Mouse (Mus musculus): ENCODE measurements around the gene Gm45808. TPM values are rescaled to one million over a fixed set of nuclear protein-coding genes. Genes with fewer than 3 reads are reported as not detected.
A peak's percentile ranks its signal among the peaks of the same experiment; 100 is the strongest.

The Gm45808 gene
- total and polyA plus RNA-seq, 2 experiments from 2014 or later: not detected

DNA sequence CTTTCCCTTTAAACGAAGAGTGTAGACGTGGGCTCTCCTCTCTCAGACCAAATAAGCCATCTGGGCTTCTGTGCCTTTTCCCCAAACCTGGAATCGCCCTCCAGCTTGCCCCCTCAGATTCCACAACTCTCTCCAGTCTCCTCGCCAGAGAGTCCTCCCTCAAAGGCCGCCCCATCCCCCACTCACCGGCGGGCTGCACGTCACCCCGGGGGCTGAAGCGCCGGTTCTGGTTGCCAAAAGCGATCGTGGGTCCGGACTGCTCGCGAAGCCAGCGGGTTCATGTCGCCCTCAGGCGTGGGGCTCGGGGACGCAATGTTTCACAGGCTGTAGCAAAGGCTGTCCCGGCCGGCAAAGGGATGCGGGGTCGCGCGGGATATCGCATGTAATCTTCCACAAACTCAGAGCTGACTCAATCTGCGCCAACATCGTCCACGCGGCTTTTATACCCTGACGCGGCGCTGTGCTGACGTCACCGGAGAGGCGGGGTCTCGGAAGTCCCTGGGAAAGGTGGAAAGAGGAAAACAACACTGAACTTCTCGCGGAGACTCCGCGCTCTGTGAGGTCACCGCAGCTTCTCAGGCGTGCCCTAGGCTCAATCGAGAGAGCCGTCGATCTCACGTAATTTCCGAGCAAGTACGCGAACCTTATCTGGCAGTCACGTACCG lies 39.3 kb upstream of the Gm45808 start, which contains the start of the genes Ppp1r15a and Plekha4:
Gene Ppp1r15a (minus strand): TSS at position 460 of the 665 bp plus-strand sequence.
Gene Plekha4 (plus strand): TSS at position 522 of the 665 bp plus-strand sequence.
- H3K9me3 ChIP-seq (ENCODE audit: low read length): no peaks in the 10 kb centered on the region
- DNase-seq (ENCODE audit: low spot score) (peak; percentile 94), ATAC-seq (peak; percentile 91)
- under 1% methylated on average over 54 of the region's 54 CpGs for WGBS
- no peaks in the 10 kb centered on the region for H3K36me3 ChIP-seq (ENCODE audit: insufficient read depth, low read length)
- peak within 1 kb of the TSS; percentile 71 for H3K4me3 ChIP-seq (ENCODE audit: low read length)
- peaks cover 11% of the 10 kb centered on the region; the same call in 1 of the 2 replicates for H3K4me1 ChIP-seq (ENCODE audit: insufficient read depth, low read length)
- peak within 1 kb of the TSS; percentile 71 for H3K9ac ChIP-seq (replicated peaks; ENCODE audit: low read length)
- peak within 1 kb of the TSS; percentile 83 for H3K27ac ChIP-seq
- peak within 1 kb of the TSS; percentile 64 for H3K4me2 ChIP-seq (ENCODE audit: low read depth, low read length)
- no peak for TF ChIP-seq CTCF (IDR thresholded peaks at IDR 0.05; ENCODE audit: low read depth)
- no peaks in the 10 kb centered on the region for H3K27me3 ChIP-seq (ENCODE audit: insufficient read depth, low read length)

DNA sequence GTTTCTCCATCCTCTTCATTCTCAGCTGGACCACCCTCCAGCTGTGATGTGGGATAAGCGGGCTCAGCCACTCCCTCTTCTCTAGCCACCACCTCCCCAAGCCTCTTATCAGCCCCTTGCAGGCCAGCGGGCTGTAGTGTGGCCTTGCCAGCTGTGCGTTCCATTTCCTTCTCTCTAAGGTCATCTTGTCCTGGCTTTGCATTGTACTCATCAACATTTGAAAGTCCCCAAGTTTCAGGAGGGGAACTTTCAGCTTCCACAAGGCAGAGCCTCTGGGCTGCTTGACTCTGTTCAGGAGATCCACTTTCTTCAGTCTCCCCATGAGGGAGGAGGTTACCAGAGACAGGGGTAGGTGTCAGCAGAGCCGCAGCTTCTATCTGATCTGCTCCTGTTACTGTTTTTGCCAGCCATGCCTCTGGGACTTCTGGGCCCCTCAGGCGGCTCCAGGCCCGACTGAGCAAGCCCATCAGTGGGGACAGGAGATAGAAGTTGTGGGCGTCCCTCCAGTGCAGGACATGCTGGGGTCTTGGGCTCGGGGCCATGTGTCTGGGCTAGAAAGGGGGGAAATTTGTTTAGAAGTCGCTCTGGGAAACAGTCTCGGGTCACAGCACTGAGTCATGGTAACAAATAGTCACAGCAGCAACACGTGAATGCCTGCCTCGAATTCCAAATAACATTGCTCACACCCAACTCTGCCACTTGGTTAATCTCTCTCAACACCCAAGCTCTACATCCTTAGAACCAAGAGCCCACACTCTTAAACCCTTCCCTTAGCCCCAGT lies 38.4 kb upstream of the Gm45808 start:
- peak overlapping the region; percentile 83 for H3K27ac ChIP-seq
- no peaks in the 10 kb centered on the region for H3K36me3 ChIP-seq (ENCODE audit: insufficient read depth, low read length)
- ATAC-seq (no peak), DNase-seq (ENCODE audit: low spot score) (peak; percentile 35)
- H3K4me2 ChIP-seq (ENCODE audit: low read depth, low read length): peak overlapping the region; percentile 64
- WGBS: 24% methylated on average over 12 of the region's 12 CpGs
- H3K9me3 ChIP-seq (ENCODE audit: low read length): no peaks in the 10 kb centered on the region
- H3K4me3 ChIP-seq (ENCODE audit: low read length): peak overlapping the region; percentile 71
- no peaks in the 10 kb centered on the region for H3K27me3 ChIP-seq (ENCODE audit: insufficient read depth, low read length)
- H3K9ac ChIP-seq (replicated peaks; ENCODE audit: low read length): peak overlapping the region; percentile 71
- no peak for TF ChIP-seq CTCF (IDR thresholded peaks at IDR 0.05; ENCODE audit: low read depth)
- H3K4me1 ChIP-seq (ENCODE audit: insufficient read depth, low read length): peaks cover 11% of the 10 kb centered on the region; the same call in 1 of the 2 replicates

DNA sequence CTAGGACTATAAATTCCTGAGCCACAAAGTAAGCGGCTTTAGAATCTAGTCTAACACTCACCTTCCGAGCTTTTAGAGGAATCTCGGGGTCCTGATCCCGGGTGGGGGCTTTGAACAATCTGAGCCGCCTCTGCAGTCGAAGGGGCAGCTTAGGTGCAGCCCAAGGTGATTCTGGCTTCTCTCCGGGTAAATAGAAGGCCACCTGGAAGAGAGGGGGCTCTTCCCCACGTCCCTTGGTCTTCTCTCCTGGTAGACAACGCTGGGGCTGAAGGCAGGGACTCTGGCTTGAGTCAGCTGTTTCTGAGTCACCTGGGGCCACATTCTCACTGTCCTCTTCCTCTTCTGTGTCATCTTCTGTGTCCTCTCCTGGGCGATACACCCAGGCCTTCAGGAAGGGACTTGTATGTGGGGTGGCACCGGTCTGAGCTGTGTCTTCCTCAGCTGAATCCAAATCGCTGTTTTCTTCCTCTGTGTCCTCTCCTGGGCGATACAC lies 37.1 kb upstream of the Gm45808 start:
- Histone ChIP-seq H3K4me1 (ENCODE audit: insufficient read depth, low read length) (peaks cover 11% of the 10 kb centered on the region; the same call in 1 of the 2 replicates), H3K27ac (no peak overlapping the region), H3K4me3 (ENCODE audit: low read length) (no peak overlapping the region), H3K9me3 (ENCODE audit: low read length) (no peaks in the 10 kb centered on the region), H3K27me3 (ENCODE audit: insufficient read depth, low read length) (no peaks in the 10 kb centered on the region), H3K4me2 (ENCODE audit: low read depth, low read length) (peak overlapping the region; percentile 2; the same call in 1 of the 2 replicates), H3K9ac (replicated peaks; ENCODE audit: low read length) (no peak overlapping the region), H3K36me3 (ENCODE audit: insufficient read depth, low read length) (no peaks in the 10 kb centered on the region)
- DNase-seq (ENCODE audit: low spot score) (no peak), ATAC-seq (no peak)
- 81% methylated on average over 13 of the region's 13 CpGs for WGBS
- TF ChIP-seq CTCF (IDR thresholded peaks at IDR 0.05; ENCODE audit: low read depth): no peak

DNA sequence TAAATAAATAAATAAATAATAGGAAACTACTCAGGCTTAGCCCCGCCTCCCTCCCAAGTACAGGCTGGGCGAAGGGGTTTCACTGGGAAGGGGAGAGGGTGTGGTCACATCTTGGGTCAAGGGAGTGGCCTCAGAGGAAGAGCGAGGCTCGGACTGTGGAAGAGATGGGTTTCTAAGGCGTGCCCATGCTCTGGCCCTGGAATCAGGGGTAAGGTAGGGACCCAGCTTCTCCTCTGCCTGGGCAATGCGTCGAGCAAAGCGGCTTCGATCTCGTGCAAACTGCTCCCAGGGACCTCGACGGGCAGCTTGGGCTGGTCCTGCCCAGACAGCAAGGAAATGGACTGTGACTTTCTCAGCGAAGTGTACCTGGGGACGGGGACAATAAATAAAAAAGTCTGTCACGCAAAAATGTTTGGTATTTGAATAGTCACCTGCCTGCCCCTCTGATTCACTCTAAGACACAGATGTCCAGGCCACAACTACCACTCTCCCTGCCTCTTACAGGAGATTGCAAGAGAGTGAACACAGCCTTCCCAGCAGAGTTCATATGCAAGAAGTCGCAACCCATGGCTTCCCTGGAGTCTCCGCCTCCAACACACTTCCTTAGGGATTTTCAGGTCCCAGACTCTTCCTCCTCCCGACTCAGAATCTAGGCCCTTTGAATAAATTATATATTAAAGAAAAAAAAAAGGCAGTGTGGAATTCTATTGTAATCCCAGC lies 36.5 kb upstream of the Gm45808 start:
- Histone ChIP-seq H3K4me3 (ENCODE audit: low read length) (no peak overlapping the region), H3K4me2 (ENCODE audit: low read depth, low read length) (peak overlapping the region; percentile 2; the same call in 1 of the 2 replicates), H3K27me3 (ENCODE audit: insufficient read depth, low read length) (no peaks in the 10 kb centered on the region), H3K9ac (replicated peaks; ENCODE audit: low read length) (no peak overlapping the region), H3K4me1 (ENCODE audit: insufficient read depth, low read length) (peaks cover 11% of the 10 kb centered on the region; the same call in 1 of the 2 replicates), H3K9me3 (ENCODE audit: low read length) (no peaks in the 10 kb centered on the region), H3K27ac (no peak overlapping the region), H3K36me3 (ENCODE audit: insufficient read depth, low read length) (no peaks in the 10 kb centered on the region)
- no peak for ATAC-seq
- no peak for TF ChIP-seq CTCF (IDR thresholded peaks at IDR 0.05; ENCODE audit: low read depth)
- no peak for DNase-seq (ENCODE audit: low spot score)
- WGBS: 82% methylated on average over 18 of the region's 18 CpGs

DNA sequence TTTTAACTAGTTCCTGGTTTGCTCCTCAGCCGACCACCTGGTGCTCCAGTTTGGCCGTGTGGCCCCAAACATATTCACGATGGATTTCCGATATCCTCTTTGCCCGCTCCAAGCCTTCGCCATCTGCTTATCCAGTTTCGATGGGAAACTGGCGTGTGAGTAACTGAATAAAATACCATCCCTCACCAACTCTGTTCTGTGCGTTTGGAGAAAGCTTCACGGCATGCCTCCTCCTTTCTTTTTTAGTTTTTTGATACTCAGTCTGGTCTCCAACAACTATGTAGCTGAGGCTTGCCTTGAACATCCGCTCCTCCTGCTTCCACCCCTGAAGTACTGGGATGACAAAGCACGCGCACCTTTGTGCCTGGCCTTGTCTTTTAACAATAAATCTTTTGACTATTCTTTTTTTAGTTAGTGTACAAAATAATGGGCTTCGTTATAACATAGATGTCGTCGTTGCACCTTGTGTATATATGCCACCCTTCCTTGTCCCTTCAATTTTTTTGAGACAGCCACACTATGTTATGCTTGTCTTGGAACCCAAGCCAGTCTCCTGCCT lies 35.7 kb upstream of the Gm45808 start:
- no peaks in the 10 kb centered on the region for H3K27me3 ChIP-seq (ENCODE audit: insufficient read depth, low read length)
- no peak for TF ChIP-seq CTCF (IDR thresholded peaks at IDR 0.05; ENCODE audit: low read depth)
- H3K9ac ChIP-seq (replicated peaks; ENCODE audit: low read length): no peak overlapping the region; the same call in 1 of the 2 replicates
- WGBS: 51% methylated on average over 16 of the region's 16 CpGs
- no peaks in the 10 kb centered on the region for H3K9me3 ChIP-seq (ENCODE audit: low read length)
- peak overlapping the region; percentile 47 for H3K4me3 ChIP-seq (ENCODE audit: low read length)
- no peaks in the 10 kb centered on the region for H3K36me3 ChIP-seq (ENCODE audit: insufficient read depth, low read length)
- no peak for ATAC-seq
- DNase-seq (ENCODE audit: low spot score): no peak
- peaks cover 11% of the 10 kb centered on the region; the same call in 1 of the 2 replicates for H3K4me1 ChIP-seq (ENCODE audit: insufficient read depth, low read length)
- peak overlapping the region; percentile 61 for H3K4me2 ChIP-seq (ENCODE audit: low read depth, low read length)
- H3K27ac ChIP-seq: no peak overlapping the region

DNA sequence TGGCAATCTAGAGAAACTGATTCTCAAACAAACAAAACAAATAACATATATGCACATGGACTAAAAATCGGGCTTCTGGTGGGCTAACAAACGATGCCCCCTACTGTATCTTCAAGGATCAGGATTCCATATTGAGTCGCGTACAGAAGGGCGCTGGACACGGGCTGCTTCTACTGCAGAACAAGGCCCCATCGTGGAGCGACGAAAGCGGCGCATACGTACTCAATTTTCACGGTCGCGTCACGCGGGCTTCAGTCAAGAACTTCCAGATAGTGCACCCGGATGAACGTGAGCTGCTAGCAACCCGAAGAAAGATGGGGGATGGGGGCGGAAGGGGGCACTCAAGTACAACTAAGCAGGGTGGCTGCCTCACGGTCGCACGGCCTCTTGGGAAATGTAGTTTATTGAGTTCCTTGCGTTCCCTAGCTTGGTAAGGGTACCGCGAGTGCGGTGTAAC lies 35.1 kb upstream of the Gm45808 start:
- Histone ChIP-seq H3K9ac (replicated peaks; ENCODE audit: low read length) (peak overlapping the region; percentile 58), H3K27me3 (ENCODE audit: insufficient read depth, low read length) (no peaks in the 10 kb centered on the region)

More for the DNA sequence above, 35.1 kb upstream of the Gm45808 start:
- ATAC-seq (peak; percentile 71), DNase-seq (ENCODE audit: low spot score) (peak; percentile 96)
- Histone ChIP-seq H3K36me3 (ENCODE audit: insufficient read depth, low read length) (no peaks in the 10 kb centered on the region), H3K4me2 (ENCODE audit: low read depth, low read length) (peak overlapping the region; percentile 61), H3K4me1 (ENCODE audit: insufficient read depth, low read length) (peaks cover 11% of the 10 kb centered on the region; the same call in 1 of the 2 replicates), H3K4me3 (ENCODE audit: low read length) (peak overlapping the region; percentile 47), H3K27ac (peak overlapping the region; percentile 81), H3K9me3 (ENCODE audit: low read length) (no peaks in the 10 kb centered on the region)
- under 1% methylated on average over 28 of the region's 28 CpGs for WGBS
- peak; percentile 55 for TF ChIP-seq CTCF (IDR thresholded peaks at IDR 0.05; ENCODE audit: low read depth)

All from hindbrain, postnatal 0 days (tissue).